In the genomic region with DNA sequence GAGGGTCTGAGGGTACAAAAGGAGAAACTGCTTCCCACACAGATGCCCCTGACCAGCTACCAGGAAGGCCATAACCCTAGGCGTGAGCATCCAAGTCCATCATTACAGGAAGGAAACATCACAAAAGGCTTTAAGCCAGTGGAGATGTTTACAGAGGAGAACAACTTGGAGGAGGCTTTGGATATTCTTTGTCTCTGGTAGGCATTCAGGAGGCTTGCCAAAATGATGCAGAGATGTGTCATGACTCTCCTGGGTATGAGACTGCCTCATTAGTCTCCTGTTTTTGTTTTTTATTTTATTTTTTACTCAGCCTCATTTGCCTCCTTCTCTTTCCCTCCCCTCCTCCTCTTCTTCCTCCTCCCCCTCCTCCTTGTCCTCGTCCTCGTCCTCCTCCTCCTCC, we compare ENCODE assay signal across 23 mouse cellular contexts.
DNase-seq lines count a peak whose midpoint lies in the region; ATAC-seq and TF ChIP-seq lines count a peak whose summit lies in the region.
"Had no signal": no experiment of that assay in that cellular context is flagged by ENCODE, and none has a peak within 500 bp of the region (broad histone marks: within the 10 kb centered on the region; RNA-seq: fewer than 3 reads in every experiment).

No protein-coding gene starts in this region.

- H3K36me3 ChIP-seq in lung, postnatal 0 days (ENCODE audit: insufficient read depth, low read length): no peaks in the 10 kb centered on the region
- H3K36me3 ChIP-seq: embryonic facial prominence, embryonic 10.5 days; embryonic facial prominence, embryonic 12.5 days; forebrain, embryonic 15.5 days; G1E had no signal

- H3K4me3 ChIP-seq in lung, postnatal 0 days (ENCODE audit: low read depth, low read length): no peak overlapping the region
- H3K4me3 ChIP-seq: embryonic facial prominence, embryonic 10.5 days; embryonic facial prominence, embryonic 12.5 days; forebrain, embryonic 13.5 days; forebrain, embryonic 15.5 days had no signal

- TF ChIP-seq CTCF in lung, postnatal 0 days (IDR thresholded peaks at IDR 0.05): no peak

- intact Hi-C loops in heart, postnatal 10 days (cut with DNase I): no loop called here

- H3K27me3 ChIP-seq in lung, postnatal 0 days (replicated peaks; ENCODE audit: insufficient read depth, low read length): no peaks in the 10 kb centered on the region
- H3K27me3 ChIP-seq: CH12.LX; embryonic facial prominence, embryonic 12.5 days; forebrain, embryonic 13.5 days; forebrain, embryonic 15.5 days had no signal

- no peak overlapping the region for H3K27ac ChIP-seq in lung, postnatal 0 days (ENCODE audit: low read length)
- H3K27ac ChIP-seq: embryonic facial prominence, embryonic 10.5 days; embryonic facial prominence, embryonic 12.5 days; forebrain, embryonic 13.5 days; forebrain, embryonic 15.5 days had no signal

- no peak for ATAC-seq in lung, postnatal 0 days
- ATAC-seq: CD4-positive, CD25-positive, alpha-beta regulatory T cell, adult 4 months; forebrain, embryonic 13.5 days; forebrain, embryonic 15.5 days; forebrain, postnatal 0 days had no signal

- 63% methylated on average over 3 of the region's 3 CpGs for WGBS in lung, postnatal 0 days

- DNase-seq in heart, adult 11 months: peak; percentile 4
- DNase-seq in heart, postnatal 10 days: no peak
- peak; percentile 58 for DNase-seq in NIH3T3 (ENCODE audit: low read depth)
- peak; percentile 28 for DNase-seq in telencephalon, adult 2 months (ENCODE audit: low read depth, low spot score)
- DNase-seq in kidney, postnatal 25 days: no peak
- DNase-seq in lung, postnatal 0 days (ENCODE audit: low spot score): no peak
- DNase-seq: adrenal gland, adult 2 months; adrenal gland, postnatal 10 days; adrenal gland, postnatal 25 days; B cell, adult 2 months; cerebellum, adult 11-12 months; cerebellum, adult 2 months; cerebellum, adult 9-10 months; cerebellum, postnatal 10 days; cerebellum, postnatal 25 days; forebrain, postnatal 0 days had no signal

- no peak overlapping the region for H3K4me2 ChIP-seq in lung, postnatal 0 days (replicated peaks; ENCODE audit: low read depth, low read length)
- H3K4me2 ChIP-seq: embryonic facial prominence, embryonic 12.5 days; forebrain, embryonic 13.5 days; forebrain, embryonic 15.5 days had no signal

- no peaks in the 10 kb centered on the region for H3K9me3 ChIP-seq in lung, postnatal 0 days (ENCODE audit: low read length)
- H3K9me3 ChIP-seq: embryonic facial prominence, embryonic 10.5 days; embryonic facial prominence, embryonic 12.5 days; forebrain, embryonic 13.5 days; forebrain, embryonic 15.5 days had no signal

- TF ChIP-seq EP300 in lung, postnatal 0 days (IDR thresholded peaks at IDR 0.05): no peak

- H3K4me1 ChIP-seq in lung, postnatal 0 days (ENCODE audit: insufficient read depth, low read depth, low read length): no peaks in the 10 kb centered on the region
- H3K4me1 ChIP-seq: embryonic facial prominence, embryonic 10.5 days; embryonic facial prominence, embryonic 12.5 days had no signal

- no peak overlapping the region for H3K9ac ChIP-seq in lung, postnatal 0 days (replicated peaks; ENCODE audit: low read depth)
- H3K9ac ChIP-seq: embryonic facial prominence, embryonic 12.5 days; forebrain, embryonic 13.5 days; forebrain, embryonic 15.5 days; forebrain, postnatal 0 days had no signal

Comparison
In these comparisons a context has a peak if more than half of its experiments do, and no peak if none do; other contexts are left out.
1. DNase-seq: peak in heart, adult 11 months (single experiment), NIH3T3 (single experiment) and telencephalon, adult 2 months (single experiment); none in heart, postnatal 10 days (0 of 2), kidney, postnatal 25 days (0 of 2) and lung, postnatal 0 days (single experiment).